35 mouse cellular contexts compared by ENCODE assay signal in genomic region chr9:99725278-99725677, GRCm38 (mm10). TPM values are rescaled to one million over a fixed set of nuclear protein-coding genes. Genes with fewer than 3 reads are reported as not detected.
A peak's percentile ranks its signal among the peaks of the same experiment; 100 is the strongest.
DNase-seq lines count a peak whose midpoint lies in the region; ATAC-seq lines count a peak whose summit lies in the region.
"Had no signal": no experiment of that assay in that cellular context is flagged by ENCODE, and none has a peak within 500 bp of the region (broad histone marks: within the 10 kb centered on the region; RNA-seq: fewer than 3 reads in every experiment).

No protein-coding gene starts in this region.

- no peaks in the 10 kb centered on the region for H3K27me3 ChIP-seq in stomach, embryonic 16.5 days (ENCODE audit: control insufficient read depth, insufficient read depth, low read length)
- H3K27me3 ChIP-seq: heart, embryonic 12.5 days; kidney, embryonic 15.5 days; limb, embryonic 15.5 days; midbrain, embryonic 15.5 days; neural tube, embryonic 15.5 days had no signal

- H3K36me3 ChIP-seq in stomach, embryonic 16.5 days (ENCODE audit: control insufficient read depth, insufficient read depth, low read length), result no peaks in the 10 kb centered on the region
- H3K36me3 ChIP-seq: heart, embryonic 12.5 days; kidney, embryonic 15.5 days; limb, embryonic 10.5 days; limb, embryonic 15.5 days; midbrain, embryonic 10.5 days; midbrain, embryonic 15.5 days; neural tube, embryonic 15.5 days had no signal

- no peak overlapping the region for H3K4me2 ChIP-seq in stomach, embryonic 16.5 days (ENCODE audit: low read depth, low read length)
- H3K4me2 ChIP-seq: heart, embryonic 12.5 days; hindbrain, embryonic 14.5 days; kidney, embryonic 15.5 days; limb, embryonic 15.5 days; midbrain, embryonic 15.5 days; neural tube, embryonic 15.5 days had no signal

- no peak overlapping the region for H3K9ac ChIP-seq in stomach, embryonic 16.5 days (ENCODE audit: low read length)
- H3K9ac ChIP-seq: heart, embryonic 12.5 days; hindbrain, embryonic 14.5 days; kidney, embryonic 15.5 days; limb, embryonic 15.5 days; liver, embryonic 14.5 days; midbrain, embryonic 15.5 days; neural tube, embryonic 15.5 days had no signal

- H3K9me3 ChIP-seq in stomach, embryonic 16.5 days (replicated peaks; ENCODE audit: control insufficient read depth, low read length), result no peaks in the 10 kb centered on the region
- H3K9me3 ChIP-seq: heart, embryonic 12.5 days; kidney, embryonic 15.5 days; limb, embryonic 10.5 days; limb, embryonic 15.5 days; midbrain, embryonic 10.5 days; midbrain, embryonic 15.5 days; neural tube, embryonic 15.5 days had no signal

- peak overlapping the region; percentile 81 for H3K27ac ChIP-seq in stomach, embryonic 16.5 days (ENCODE audit: low read length)
- H3K27ac ChIP-seq: gastrocnemius, adult 2 months; heart, adult 2 months; hindbrain, embryonic 14.5 days; kidney, embryonic 15.5 days; limb, embryonic 10.5 days; limb, embryonic 15.5 days; liver, embryonic 14.5 days; midbrain, embryonic 10.5 days; midbrain, embryonic 15.5 days; neural tube, embryonic 15.5 days had no signal

- peak; percentile 77 for ATAC-seq in stomach, embryonic 16.5 days (ENCODE audit: insufficient read depth, low FRiP score)
- ATAC-seq: forebrain, embryonic 16.5 days; midbrain, embryonic 15.5 days; Patski had no signal

- H3K4me3 ChIP-seq in stomach, embryonic 16.5 days (replicated peaks; ENCODE audit: low read length), result no peak overlapping the region
- H3K4me3 ChIP-seq: erythroblast, embryonic 14.5 days; gastrocnemius, adult 2 months; heart, adult 2 months; heart, embryonic 12.5 days; kidney, embryonic 15.5 days; limb, embryonic 10.5 days; limb, embryonic 15.5 days; midbrain, embryonic 10.5 days; midbrain, embryonic 15.5 days; neural tube, embryonic 15.5 days had no signal

- H3K4me1 ChIP-seq in stomach, embryonic 16.5 days (ENCODE audit: control insufficient read depth, insufficient read depth, low read length), result no peaks in the 10 kb centered on the region
- H3K4me1 ChIP-seq: heart, embryonic 12.5 days; kidney, embryonic 15.5 days; limb, embryonic 10.5 days; limb, embryonic 15.5 days; midbrain, embryonic 10.5 days; midbrain, embryonic 15.5 days; neural tube, embryonic 15.5 days had no signal

- peak; percentile 12 for DNase-seq in kidney, postnatal 14 days
- no peak for DNase-seq in kidney, adult 8-10 months
- DNase-seq in urinary bladder, postnatal 4 days (ENCODE audit: low spot score in 2 of 2), result peak; percentile 4 to 56
- no peak for DNase-seq in urinary bladder, adult 2 months (ENCODE audit: low spot score)
- DNase-seq in layer of hippocampus, adult 9-11 months, result no peak
- no peak for DNase-seq in gastrocnemius, postnatal 25 days
- DNase-seq: adrenal gland, postnatal 25 days; cerebellum, adult 11-12 months; cerebellum, adult 9-11 months; gastrocnemius, adult 2 months; heart, adult 2 months; kidney, adult 11 months; retina, postnatal 1 day; right cerebral cortex, postnatal 25 days; spleen, adult 18-20 months had no signal

- 43% methylated on average over 8 of the region's 8 CpGs for WGBS in stomach, embryonic 16.5 days

RNA-seq across cellular contexts. Expression of gene Cldn18, which starts 8.2 kb away (rescaled TPM):
- polyA plus RNA-seq in urinary bladder, adult 2 months (2012; rRNA removed), result not detected in 2 replicates
- 362 and 520 TPM in 2 replicates for polyA plus RNA-seq in stomach, embryonic 16.5 days (2015; fragmentation: Nextera tagmentation; extraction: Ambion mirVana)
- not detected for total RNA-seq in gastrocnemius, postnatal 25 days (2021)
- total RNA-seq: adrenal gland, postnatal 25 days; gastrocnemius, adult 2 months; heart, adult 2 months; hematopoietic stem cell, adult 5-6 weeks; left cerebral cortex, postnatal 10 days; megakaryocyte progenitor cell, adult 5-6 weeks; MEL had no signal
- polyA plus RNA-seq: cortical plate, adult 2 months; embryonic facial prominence, embryonic 14.5 days; erythroblast, embryonic 14.5 days; forebrain, embryonic 11.5 days; forebrain, embryonic 16.5 days; heart, embryonic 12.5 days; hindbrain, embryonic 14.5 days; kidney, embryonic 15.5 days; limb, embryonic 10.5 days; limb, embryonic 15.5 days; midbrain, embryonic 10.5 days; midbrain, embryonic 15.5 days; neural tube, embryonic 15.5 days; Patski had no signal

Comparison
In these comparisons a context has a peak if more than half of its experiments do, and no peak if none do; other contexts are left out.
1. DNase-seq: peak in kidney, postnatal 14 days (single experiment) and urinary bladder, postnatal 4 days (2 of 2); none in kidney, adult 8-10 months (0 of 2), urinary bladder, adult 2 months (single experiment), layer of hippocampus, adult 9-11 months (single experiment) and gastrocnemius, postnatal 25 days (single experiment).
2. RNA of gene Cldn18, which starts 8.2 kb away (polyA plus RNA-seq): 362 to 520 TPM in stomach, embryonic 16.5 days; not detected in urinary bladder, adult 2 months; every median in the first group is over 100 times any median in the second.